Mouse (Mus musculus) left cerebral cortex, adult 18-20 months (tissue): ENCODE measurements around the gene Med20. TPM values are rescaled to one million over a fixed set of nuclear protein-coding genes. Genes with fewer than 3 reads are reported as not detected.

ENCODE experiments used
- DNase-seq, 2 experiments: peaks; one replicate each; pipeline ENCODE4 v3.0.0; 2021 to 2022; ENCODE audit warnings: low spot score in 2 of 2, mixed read lengths in 1 of 2
- total RNA-seq, 2 experiments: library from RNA; stranded (reverse); gene quantifications; 2 replicates each; pipeline ENCODE4 v1.2.3; 2021

The Med20 gene
- total RNA-seq, 2 experiments from 2014 or later: 33.0 to 33.5 TPM

- peak; percentile 35 to 60 for DNase-seq
Observed at GRCm38 (mm10) chr17:47672311-47673111, 61.1 kb downstream of the Med20 start.

Other genes with a start within 250 kb of the Med20 start
- gene Mrps10, start 242.7 kb upstream of the Med20 start, total RNA-seq: 10 to 100 TPM; 30.0 to 33.6 TPM
- 1 to 10 TPM; 1.7 to 2.8 TPM for gene Guca1b, start 226.2 kb upstream of the Med20 start, total RNA-seq
- gene Guca1a, start 211.0 kb upstream of the Med20 start, total RNA-seq: under 1 TPM in 1 of 2 experiments, not detected in 1; 0.40 TPM
- gene AI661453, start 175.0 kb upstream of the Med20 start, total RNA-seq: under 1 TPM; 0.46 to 0.54 TPM
- under 1 TPM in 1 of 2 experiments, not detected in 1; 0.21 TPM for gene 1700001C19Rik, start 174.2 kb upstream of the Med20 start, total RNA-seq
- 10 to 100 TPM; 16.8 to 19.1 TPM for gene Taf8, start 109.3 kb upstream of the Med20 start, total RNA-seq
- 10 to 100 TPM; 33.6 to 40.7 TPM for gene Ccnd3, start 106.5 kb upstream of the Med20 start, total RNA-seq
- gene Bysl, start 90 bp upstream of the Med20 start, total RNA-seq: 10 to 100 TPM; 18.3 to 18.7 TPM
- gene Gm20517, start within 50 bp of the Med20 start, total RNA-seq: 1 to 10 TPM; 3.3 to 8.3 TPM
- 10 to 100 TPM in 1 of 2 experiments, 1 to 10 TPM in 1; 8.0 to 11.3 TPM for gene Usp49, start 19.1 kb downstream of the Med20 start, total RNA-seq
- 100 to 1,000 TPM; 205 to 227 TPM for gene Tomm6, start 76.8 kb downstream of the Med20 start, total RNA-seq
- gene Frs3, start 77.4 kb downstream of the Med20 start, total RNA-seq: 10 to 100 TPM; 32.2 to 37.0 TPM
- gene Gm21981, start 82.9 kb downstream of the Med20 start, total RNA-seq: 1 to 10 TPM; 4.1 to 5.3 TPM
- gene Prickle4, start 83.2 kb downstream of the Med20 start, total RNA-seq: 1 to 10 TPM; 2.5 to 4.5 TPM
- gene Pgc, start 115.3 kb downstream of the Med20 start, total RNA-seq: not detected
- gene Tfeb, start 125.4 kb downstream of the Med20 start, total RNA-seq: 10 to 100 TPM; 10.4 to 13.5 TPM
- under 1 TPM in 1 of 2 experiments, not detected in 1; 0.88 TPM for gene Mdfi, start 223.1 kb downstream of the Med20 start, total RNA-seq